Mouse (Mus musculus): ENCODE data around the gene Ctnna3. TPM values are rescaled to one million over a fixed set of nuclear protein-coding genes. Genes with fewer than 3 reads are reported as not detected.
"Not testable (repeated sequence)": the region's sequence is repeated elsewhere in the genome, so short reads cannot be mapped to it uniquely, and the experiment has no call there.

The Ctnna3 gene
- total RNA-seq (2021) = 1 to 10 TPM; 1.8 to 2.0 TPM
- long read RNA-seq, experiment 1, partial matches to known transcripts = 0 of 11 reads
- long read RNA-seq, experiment 1, other reads (novel, unspliced or antisense) = 11 of 11 reads
- long read RNA-seq, experiment 2, partial matches to known transcripts = 0 of 6 reads
- long read RNA-seq, experiment 2, other reads (novel, unspliced or antisense) = 6 of 6 reads

- H3K27ac ChIP-seq = peak within 1 kb of the TSS; percentile 63
- peak within 1 kb of the TSS; percentile 97 for H3K4me3 ChIP-seq
- peak; percentile 86 to 91 for DNase-seq (ENCODE audit: low spot score in 2 of 2)
- no peak for TF ChIP-seq CTCF (conservative IDR thresholded peaks at IDR 0.05)
Observed at GRCm38 (mm10) chr10:63429785-63430305, at the start of gene Ctnna3. Gene Ctnna3, plus strand, starts transcription at chr10:63430098.

GRCm38 (mm10) chr10:63381498-63382280 lies 48.2 kb upstream of the Ctnna3 start, which contains the start of gene Sirt1:
Gene Sirt1, minus strand, starts transcription at chr10:63381704.
- no peak for TF ChIP-seq CTCF (conservative IDR thresholded peaks at IDR 0.05)
- peak within 1 kb of the TSS; percentile 91 for H3K27ac ChIP-seq
- H3K4me3 ChIP-seq = peak within 1 kb of the TSS; percentile 76
- DNase-seq (ENCODE audit: low spot score in 2 of 2) = peak in 1 of 2 experiments; percentile 10

GRCm38 (mm10) chr10:63382372-63383279 lies 47.3 kb upstream of the Ctnna3 start, which contains the start of gene Dnajc12:
Gene Dnajc12, plus strand, starts transcription at chr10:63382443.
- peak; percentile 84 to 92 for DNase-seq (ENCODE audit: low spot score in 2 of 2)
- TF ChIP-seq CTCF (conservative IDR thresholded peaks at IDR 0.05) = peak; percentile 83
- Histone ChIP-seq H3K27ac (peak within 1 kb of the TSS; percentile 91), H3K4me3 (peak within 1 kb of the TSS; percentile 76)

GRCm38 (mm10) chr10:63385897-63386296 lies 44.0 kb upstream of the Ctnna3 start:
- not testable (repeated sequence) for DNase-seq (ENCODE audit: low spot score in 2 of 2)
- Histone ChIP-seq H3K27ac (peak overlapping the region; percentile 73; the same call in 1 of the 2 replicates), H3K4me3 (peak overlapping the region; percentile 89)

GRCm38 (mm10) chr10:63386444-63386843 lies 43.5 kb upstream of the Ctnna3 start:
- peak overlapping the region; percentile 73 for H3K27ac ChIP-seq
- TF ChIP-seq CTCF (conservative IDR thresholded peaks at IDR 0.05) = no peak
- peak; percentile 88 to 90 for DNase-seq (ENCODE audit: low spot score in 2 of 2)

GRCm38 (mm10) chr10:63386991-63387390 lies 42.9 kb upstream of the Ctnna3 start:
- DNase-seq (ENCODE audit: low spot score in 2 of 2) = no peak
- H3K27ac ChIP-seq = peak overlapping the region; percentile 73; the same call in 1 of the 2 replicates
- TF ChIP-seq CTCF (conservative IDR thresholded peaks at IDR 0.05) = no peak
- peak overlapping the region; percentile 89 for H3K4me3 ChIP-seq

More at GRCm38 (mm10) chr10:63386444-63386843, 43.5 kb upstream of the Ctnna3 start:
- H3K4me3 ChIP-seq = peak overlapping the region; percentile 89

- TF ChIP-seq CTCF (conservative IDR thresholded peaks at IDR 0.05) = no peak
- Histone ChIP-seq H3K27ac (no peak overlapping the region), H3K4me3 (no peak overlapping the region)
- no peak for DNase-seq (ENCODE audit: low spot score in 2 of 2)
Observed at GRCm38 (mm10) chr10:63388948-63389347, 41.0 kb upstream of the Ctnna3 start.

GRCm38 (mm10) chr10:63396963-63397362 lies 32.9 kb upstream of the Ctnna3 start:
- no peak for TF ChIP-seq CTCF (conservative IDR thresholded peaks at IDR 0.05)
- no peak overlapping the region for H3K4me3 ChIP-seq
- no peak overlapping the region for H3K27ac ChIP-seq
- DNase-seq (ENCODE audit: low spot score in 2 of 2) = no peak

- no peak for TF ChIP-seq CTCF (conservative IDR thresholded peaks at IDR 0.05)
- no peak for DNase-seq (ENCODE audit: low spot score in 2 of 2)
- H3K4me3 ChIP-seq = no peak overlapping the region
- H3K27ac ChIP-seq = no peak overlapping the region
Observed at GRCm38 (mm10) chr10:63402731-63403504, 27.0 kb upstream of the Ctnna3 start.

- H3K27ac ChIP-seq = no peak overlapping the region
- H3K4me3 ChIP-seq = no peak overlapping the region
- no peak for TF ChIP-seq CTCF (conservative IDR thresholded peaks at IDR 0.05)
- DNase-seq (ENCODE audit: low spot score in 2 of 2) = no peak
Observed at GRCm38 (mm10) chr10:63403636-63404035, 26.3 kb upstream of the Ctnna3 start.

- Histone ChIP-seq H3K27ac (0 out of 2 replicates have a peak overlapping the region, but pooled peaks have one; percentile 23), H3K4me3 (peak overlapping the region; percentile 44)
- no peak for DNase-seq (ENCODE audit: low spot score in 2 of 2)
- no peak for TF ChIP-seq CTCF (conservative IDR thresholded peaks at IDR 0.05)
Observed at GRCm38 (mm10) chr10:63410162-63410956, 19.5 kb upstream of the Ctnna3 start.

- not testable (repeated sequence) for H3K4me3 ChIP-seq; H3K27ac ChIP-seq; DNase-seq (ENCODE audit: low spot score in 2 of 2)
Observed at GRCm38 (mm10) chr10:63411674-63412073, 18.2 kb upstream of the Ctnna3 start.
